Mouse (Mus musculus) embryo, embryonic 10 days (tissue): ENCODE data around the gene Slc22a23.
"Not testable (repeated sequence)": the region's sequence is repeated elsewhere in the genome, so short reads cannot be mapped to it uniquely, and the experiment has no call there.

Source experiments
- DNase-seq: peaks from one replicate; pipeline ENCODE4 v3.0.0-alpha.2; 2015; ENCODE audit warnings: low spot score

Gene Slc22a23

DNA sequence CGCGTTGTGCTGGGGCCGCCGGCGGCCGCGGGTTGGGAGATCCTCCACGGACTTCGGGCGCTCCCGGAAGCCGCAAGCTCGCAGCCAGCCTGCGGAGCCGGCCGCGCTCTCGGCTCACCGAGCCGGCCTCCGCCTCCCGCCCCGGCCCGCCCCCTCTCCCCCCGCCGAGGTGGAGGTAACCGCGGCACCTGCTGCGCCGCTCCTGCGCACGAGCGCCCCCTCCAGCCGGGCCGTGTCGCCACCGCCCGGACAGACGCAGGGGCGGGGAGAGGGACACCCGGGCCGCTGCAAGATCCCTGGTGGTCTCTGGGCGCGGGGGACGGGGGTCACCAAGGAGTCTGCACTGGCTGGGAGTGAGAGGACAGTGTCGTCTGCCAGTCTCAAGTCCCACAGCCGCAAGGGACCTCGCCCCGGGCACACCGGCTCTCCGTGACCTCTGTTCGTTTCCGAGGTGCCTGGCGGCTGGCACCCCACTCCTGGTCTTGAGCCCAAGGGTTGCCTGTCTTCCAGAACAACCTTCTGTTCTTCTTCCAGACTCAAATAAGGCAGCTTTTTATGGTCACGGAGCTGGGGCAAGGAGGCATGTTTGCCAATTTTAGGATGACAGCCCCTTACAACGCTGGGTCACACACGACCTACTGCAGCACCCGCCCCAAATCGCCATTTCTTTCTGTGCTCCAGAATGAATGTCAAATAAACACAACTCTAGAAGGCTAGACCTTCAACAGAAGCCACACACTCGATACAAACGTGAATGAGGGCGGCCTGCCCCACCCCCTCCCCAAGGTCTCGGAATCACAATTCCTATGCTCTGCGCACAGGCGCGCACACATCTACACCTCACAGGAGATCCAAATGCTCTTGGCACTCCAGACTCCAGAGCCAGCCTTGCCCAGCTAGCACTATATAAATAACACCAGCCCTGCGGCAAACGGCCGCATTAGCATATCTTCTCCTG is at the start of gene Slc22a23:
Slc22a23 (minus strand) TSS at position 55 of the 958 bp plus-strand sequence.
- peak; percentile 73 for DNase-seq

DNA sequence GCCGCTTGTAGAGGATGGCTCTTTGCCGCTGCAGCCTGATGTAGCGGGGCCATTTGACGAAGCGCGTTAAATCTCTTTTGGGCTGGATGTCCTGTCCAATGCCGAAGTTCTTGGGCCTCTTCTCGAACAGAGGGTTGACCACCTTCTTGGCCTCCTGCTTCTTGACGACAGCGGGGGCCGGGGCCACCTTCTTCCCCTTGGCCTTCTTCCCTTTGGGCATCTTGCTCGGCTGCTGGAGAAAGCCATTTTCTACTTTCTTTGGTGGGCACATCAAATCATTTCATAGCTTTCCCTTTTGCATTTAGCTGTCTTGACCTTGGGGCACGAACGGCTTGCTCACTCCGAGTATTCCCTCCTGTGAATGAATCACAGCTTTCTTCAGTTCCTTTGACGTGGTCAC is 49.3 kb upstream of the Slc22a23 start:
- not testable (repeated sequence) for DNase-seq

DNA sequence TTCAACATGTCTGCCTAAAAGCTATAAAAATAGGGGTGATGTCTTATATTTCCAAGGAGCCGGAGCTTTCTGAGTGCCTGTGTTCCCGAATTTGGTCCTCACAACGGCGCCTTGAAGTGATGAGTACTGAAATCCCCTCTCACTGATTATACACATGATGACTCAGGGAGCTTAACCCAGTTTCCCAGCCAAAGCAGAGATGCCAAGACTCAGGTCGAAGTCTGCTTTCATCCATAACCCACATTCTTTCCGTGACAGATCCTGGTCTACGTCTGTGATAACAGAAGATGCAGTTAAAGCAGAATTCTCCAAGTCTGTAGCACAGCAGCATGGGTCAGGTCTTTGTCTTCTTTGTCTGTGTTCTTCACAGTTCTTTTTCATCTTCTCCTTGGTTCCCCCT is 47.4 kb upstream of the Slc22a23 start:
- DNase-seq: no peak

DNA sequence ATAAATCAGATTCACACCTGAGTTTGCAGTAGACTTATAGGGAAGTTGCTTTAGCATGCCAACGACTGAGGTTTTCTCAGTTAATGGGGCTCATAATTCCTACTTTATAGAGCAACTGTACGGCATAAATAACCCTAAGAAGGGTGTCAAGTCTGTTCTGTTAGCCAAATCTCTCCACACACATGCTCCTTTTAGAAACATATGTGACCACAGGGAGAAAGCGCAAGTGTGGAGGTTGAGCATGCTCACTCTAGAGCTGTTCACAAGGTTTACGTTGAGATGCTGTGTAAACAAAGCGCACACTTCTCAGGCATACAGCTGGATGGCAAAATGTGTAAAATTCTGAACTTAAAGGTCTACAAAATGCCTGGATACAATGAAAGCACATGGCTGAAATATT is 43.2 kb upstream of the Slc22a23 start:
- no peak for DNase-seq

DNA sequence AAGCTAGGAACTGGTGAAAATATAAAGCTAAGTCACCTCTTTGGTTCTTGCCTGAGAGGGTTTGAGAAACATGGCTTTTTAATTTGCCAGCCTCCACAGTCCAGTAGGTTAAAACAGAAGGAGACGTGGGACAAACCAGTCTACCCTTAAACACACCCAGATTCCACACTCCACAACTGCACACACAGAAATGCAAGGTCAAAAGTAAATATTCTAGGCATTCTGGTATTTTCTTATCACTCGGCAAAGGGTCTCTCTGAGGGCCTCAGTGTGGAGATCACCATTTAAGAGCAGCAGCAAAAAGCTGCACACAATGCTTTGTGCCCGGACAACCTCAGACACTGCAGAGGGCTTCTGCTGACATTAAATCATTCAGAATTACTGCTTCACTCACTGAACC is 38.4 kb upstream of the Slc22a23 start:
- DNase-seq: no peak

DNA sequence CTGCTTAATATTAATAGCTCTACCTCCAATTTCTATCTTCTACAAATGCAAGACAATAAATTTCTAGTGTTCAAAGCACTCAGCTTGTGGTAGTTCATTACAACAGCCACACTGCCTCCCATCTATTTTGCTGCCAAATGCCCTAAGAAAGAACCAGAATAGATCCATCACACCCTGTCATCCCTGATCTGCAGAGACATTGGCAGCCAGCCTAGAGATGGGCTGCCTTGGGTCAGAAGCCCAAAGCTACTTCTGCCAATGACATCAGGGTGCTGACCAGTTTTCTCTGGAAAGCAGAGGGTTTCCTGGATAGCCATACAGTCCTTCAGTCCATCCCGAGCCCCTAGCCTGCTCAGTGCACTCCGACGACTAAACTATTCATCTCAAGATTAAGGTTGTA is 33.9 kb upstream of the Slc22a23 start:
- DNase-seq: no peak

DNA sequence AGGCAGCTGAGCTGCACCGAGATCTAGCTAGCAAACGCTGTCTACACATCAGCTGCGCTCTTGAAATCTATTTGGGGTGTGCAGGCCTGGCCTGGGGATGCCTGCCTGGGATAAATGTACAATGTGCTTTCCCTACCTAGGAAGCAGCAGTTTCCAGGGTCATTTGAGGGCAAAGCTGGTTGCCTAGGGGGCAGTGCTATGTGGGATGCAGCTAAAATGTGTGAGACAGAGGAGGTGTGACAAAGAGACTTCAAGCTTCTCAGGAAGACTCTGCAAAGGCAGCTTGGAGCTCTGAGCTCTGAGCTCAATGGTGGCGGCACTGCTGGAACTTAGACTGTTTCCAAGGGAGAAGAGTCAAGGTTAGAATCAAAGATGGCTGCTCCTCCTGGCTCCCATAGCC is 30.2 kb upstream of the Slc22a23 start:
- no peak for DNase-seq

DNA sequence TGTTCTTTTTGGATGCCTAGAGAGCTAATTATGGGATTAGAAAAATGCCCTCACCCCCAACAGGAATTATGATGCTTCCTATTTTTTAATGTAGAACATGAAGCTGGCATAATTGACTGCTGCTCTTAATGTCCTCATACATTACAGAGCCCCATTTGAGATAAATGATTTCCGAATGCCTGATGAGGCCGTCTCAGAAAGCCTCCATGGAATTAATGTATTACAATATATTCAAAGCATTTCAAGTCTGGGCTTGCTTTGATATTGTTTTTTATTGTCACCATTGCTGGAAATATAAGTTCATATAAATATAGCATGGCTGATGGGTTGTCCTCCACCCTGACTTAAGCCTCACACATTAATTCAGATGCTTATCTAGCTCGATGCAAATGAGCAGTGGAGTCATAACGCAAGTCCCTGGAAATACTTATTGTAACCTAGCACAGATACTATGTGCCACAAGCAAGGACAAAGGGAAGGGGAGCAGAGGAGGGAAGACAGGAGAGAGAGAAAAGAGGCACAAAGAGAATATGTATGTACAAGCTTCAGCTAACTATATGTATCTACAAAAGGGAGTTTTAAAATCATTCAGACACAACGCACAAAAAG is 28.0 kb upstream of the Slc22a23 start:
- DNase-seq: no peak

DNA sequence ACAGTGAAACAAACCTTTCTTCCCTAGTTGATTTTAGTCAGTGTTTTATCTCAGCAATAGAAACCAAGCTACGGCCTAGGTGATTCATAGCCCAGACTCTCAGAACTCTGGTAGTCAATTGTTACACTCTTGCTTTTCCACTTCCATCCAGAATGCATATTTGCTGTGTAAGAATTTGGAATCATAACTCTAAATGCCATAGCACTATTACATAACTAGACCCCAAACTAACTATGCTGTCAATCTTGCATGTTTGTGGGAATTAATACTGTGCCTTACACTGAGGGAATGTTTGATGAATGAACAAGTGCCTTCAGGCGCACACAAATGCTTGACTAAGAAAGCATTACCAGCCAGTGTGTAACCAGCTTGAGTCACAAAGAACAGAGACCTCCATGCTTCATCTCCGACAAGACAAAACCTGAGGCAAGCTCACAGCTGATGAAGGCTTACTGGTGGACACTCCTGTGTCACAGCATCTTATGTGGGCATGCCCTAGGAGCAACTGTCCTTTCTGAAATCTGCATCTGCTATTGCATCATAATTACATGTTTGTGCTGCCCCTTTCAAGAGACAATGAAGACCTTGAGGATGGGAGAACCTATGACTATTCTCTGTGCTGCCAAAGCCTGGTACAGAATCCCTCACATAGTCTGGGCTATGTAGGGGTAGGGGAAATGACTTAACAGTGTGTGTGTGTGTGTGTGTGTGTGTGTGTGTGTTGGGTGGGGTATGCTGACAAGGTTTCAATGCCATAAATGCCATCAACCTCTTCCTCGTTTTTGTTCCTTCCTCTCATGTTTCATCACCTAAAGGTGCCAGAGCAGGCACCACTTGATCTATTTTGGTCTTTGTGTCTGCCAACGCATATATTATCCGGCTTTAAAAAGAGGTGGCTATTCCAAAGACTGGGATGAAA is 27.2 kb upstream of the Slc22a23 start:
- no peak for DNase-seq

DNA sequence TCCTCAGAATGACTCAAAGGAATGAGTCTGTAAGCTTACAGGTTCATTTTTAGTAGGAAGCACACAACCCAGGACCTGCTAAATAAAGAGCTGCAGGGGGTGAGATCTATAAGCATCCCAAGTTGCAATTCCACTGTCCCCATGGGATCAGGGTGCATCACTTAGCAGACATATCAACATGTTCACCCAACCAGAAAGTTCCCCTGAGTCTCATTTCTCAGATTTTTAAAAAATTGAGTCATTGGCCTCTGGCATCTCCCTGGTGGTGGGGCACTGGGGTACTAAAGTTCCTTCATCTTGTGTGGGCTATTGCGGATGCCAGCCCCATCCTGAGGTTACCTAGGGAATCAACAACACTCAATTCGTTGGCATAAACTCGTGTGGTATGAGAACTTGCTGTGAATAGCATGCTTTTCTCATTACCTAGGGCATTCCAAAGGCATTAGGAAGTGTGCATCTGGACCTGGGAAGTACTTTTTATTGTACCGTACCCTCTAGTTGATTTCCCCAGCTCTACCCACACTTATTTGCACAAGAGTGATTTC is 25.4 kb upstream of the Slc22a23 start:
- no peak for DNase-seq

DNA sequence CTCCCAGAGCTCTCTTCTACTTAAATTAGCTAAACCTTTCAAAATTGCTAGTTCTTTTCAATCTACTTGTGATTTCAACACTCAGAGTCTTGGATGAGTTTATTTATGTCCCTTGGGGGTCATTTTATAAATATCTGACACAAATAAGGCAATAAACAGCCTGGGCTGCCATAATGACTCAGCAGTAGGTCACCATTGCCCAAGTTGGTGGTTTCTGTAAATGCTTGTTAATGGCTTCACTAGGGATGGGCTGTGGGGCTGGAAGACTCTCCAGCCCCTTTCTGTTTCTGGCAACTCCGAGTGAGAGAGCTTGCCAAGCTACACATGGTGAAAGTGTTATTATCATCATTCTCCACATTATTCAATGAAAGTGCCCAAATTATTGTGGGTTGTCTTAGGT is 20.2 kb upstream of the Slc22a23 start:
- DNase-seq: no peak

DNA sequence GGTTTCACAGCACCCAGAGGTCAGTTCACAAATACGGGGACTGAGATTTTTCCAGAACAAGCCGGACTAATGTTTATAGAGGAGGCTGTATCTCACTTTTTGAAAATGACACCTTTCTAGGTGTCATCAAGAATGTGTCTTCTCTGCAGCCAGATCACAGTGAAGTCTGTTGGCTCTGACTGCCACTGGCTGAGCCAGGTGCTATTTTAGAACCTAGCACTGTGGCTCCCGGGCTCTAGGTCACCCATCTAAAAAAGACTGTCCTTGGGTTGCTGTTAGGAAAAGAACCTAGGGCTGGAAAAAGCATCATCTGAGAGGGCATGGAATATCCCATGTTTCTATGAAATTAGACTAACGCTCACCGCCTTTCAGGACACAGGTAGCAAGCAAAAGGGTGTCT is 10.7 kb upstream of the Slc22a23 start:
- no peak for DNase-seq

DNA sequence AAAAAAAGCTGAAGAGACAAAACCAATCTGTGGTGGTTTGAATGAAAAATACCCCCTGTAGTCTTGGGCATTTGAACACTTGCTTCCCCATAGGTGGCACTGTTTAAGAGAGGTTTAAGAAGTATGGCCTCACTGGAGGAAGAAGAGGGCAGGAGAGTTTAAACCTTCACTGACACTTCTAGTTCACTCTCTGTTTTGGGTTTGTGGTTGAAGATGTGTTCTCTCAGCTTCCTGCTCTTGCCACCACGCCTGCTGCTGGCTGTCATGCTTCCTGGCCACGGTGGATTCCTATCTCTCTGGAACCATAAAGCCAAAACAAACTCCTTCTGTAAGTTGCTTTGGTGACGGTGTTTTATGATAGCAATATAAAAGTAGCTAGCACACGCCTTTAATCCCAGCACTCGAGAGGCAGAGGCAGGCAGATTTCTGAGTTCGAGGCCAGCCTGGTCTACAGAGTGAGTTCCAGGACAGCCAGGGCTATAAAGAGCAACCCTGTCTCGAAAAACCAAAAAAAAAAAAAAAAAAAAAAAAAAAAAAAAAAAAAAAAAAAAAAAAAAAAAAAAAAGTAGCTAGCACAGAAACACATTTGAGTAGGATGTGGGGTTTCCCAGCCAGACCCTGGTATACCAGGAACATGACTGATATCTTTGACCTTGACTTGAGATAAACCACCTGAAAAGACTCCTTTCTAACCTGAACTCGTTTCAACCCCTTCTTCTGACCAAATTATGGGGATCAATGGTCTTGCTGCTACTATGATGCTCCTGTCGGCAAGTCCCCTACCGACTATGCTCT is 10.0 kb upstream of the Slc22a23 start:
- no peak for DNase-seq

DNA sequence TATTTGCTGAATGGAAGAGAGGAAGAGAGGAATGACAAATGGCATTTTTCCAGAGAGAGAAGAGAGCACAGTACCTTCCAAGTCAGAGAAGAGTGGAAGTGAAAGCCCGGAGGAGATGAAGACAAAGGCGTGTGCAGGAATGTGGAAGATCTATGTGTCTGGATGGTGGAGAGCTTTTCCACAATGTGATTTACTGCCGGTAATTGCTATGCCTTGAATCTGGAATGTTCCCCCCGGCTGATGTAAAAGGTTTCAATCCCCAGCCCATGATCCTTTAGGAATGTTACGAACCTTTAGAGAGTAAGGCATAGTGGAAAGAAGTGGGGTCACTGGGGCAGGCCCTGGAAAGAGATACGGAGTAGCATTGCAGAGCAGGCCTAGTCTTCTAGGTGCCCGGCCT is 8.3 kb upstream of the Slc22a23 start:
- no peak for DNase-seq

DNA sequence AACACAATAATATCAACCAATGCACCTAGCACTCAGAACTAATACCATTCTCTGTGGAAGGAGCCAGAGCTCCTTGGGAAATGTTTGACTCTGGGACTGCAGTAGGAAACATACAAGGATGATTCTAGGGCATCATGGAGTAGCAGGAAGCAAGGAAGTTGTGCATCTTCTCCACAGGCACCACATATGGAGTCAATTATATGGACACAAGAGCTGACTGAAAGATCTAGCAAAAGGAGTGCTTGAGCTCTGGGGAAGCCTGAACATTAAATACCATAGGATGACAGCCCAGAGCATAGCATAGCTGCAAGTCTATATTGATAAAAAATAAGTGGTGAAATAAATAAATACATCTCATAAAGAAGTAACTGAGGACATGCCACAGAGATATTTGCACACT is 6.5 kb upstream of the Slc22a23 start:
- peak; percentile 57 for DNase-seq

DNA sequence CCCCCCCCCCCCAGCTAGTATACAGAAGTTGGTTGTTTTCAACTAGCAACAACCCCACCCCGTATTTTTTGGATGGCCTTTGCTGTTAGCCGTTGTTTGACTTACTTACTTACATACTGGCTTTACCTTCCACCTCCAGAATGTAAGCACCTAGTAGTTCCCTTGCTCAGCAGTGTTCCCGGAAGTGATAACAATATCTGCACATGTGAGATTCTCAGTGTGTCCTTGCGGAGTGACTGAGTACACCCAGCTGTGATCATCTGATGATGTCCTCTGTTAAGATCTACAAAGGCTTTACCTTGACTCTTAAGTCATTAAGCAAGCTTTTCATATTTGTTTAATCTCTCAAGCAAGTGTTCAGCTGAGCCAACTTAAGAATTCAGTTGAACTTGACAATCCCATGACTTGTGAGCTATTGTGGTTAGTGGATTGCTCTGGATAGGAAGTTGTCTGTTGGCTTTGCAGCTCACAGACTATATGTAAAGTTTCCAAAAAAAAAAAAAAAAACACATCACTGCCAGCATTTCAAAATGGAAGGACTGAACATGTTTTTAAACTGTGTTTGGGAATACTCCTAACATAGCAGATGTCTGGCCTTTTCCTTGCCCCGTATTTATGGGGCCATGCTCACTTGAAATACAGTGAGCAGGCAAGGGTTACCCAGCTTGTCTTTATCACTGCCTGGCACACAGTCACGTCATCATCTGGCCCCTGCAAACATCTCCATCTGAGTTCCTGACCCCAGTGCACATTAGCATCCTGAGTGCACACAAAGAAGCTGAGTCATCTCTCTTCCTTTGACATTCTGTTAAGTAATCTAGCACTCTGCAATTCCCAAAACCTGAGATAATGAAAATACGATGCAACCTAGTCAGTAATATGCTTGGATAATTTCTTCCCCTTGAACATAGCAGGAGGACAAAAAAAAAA is 3.2 kb upstream of the Slc22a23 start:
- peak; percentile 48 for DNase-seq

DNA sequence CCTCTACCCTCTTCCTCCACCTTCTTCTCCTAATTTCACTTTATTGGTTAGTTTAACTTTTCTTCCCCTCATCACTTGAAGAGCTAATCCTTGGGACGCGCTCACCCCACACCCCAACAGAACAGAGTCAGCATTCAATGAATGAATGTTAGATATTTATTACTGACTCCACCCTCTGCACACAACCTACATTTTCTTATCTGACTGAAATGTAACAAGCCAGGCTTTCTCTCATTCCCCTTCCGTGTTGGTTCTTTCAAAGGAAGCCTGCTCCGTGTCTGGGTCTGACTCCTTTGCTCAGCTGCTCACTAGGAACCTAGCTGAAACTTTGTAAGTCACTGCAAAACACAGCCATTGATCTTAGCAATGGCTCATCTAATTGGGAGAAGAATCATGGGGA is 1.8 kb upstream of the Slc22a23 start:
- no peak for DNase-seq

DNA sequence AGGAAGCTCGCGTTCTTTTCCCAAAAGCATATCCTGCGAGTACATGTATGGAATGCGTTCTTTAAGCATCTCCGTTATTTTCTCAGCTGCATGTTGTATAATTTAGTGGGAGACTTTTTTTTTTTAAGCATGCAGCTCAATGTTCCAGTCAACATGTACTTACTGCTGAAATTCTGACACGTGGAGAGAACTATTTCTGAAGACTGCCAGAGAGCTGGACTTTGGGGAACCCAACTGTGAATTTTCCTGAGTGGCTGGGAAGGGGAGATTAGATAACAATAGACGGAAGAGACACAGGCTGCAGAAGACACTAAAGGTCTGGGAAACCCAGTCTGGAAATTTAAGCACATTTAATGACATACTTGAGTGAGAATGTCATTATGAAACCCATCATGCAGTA is 1.3 kb upstream of the Slc22a23 start:
- DNase-seq: no peak

DNA sequence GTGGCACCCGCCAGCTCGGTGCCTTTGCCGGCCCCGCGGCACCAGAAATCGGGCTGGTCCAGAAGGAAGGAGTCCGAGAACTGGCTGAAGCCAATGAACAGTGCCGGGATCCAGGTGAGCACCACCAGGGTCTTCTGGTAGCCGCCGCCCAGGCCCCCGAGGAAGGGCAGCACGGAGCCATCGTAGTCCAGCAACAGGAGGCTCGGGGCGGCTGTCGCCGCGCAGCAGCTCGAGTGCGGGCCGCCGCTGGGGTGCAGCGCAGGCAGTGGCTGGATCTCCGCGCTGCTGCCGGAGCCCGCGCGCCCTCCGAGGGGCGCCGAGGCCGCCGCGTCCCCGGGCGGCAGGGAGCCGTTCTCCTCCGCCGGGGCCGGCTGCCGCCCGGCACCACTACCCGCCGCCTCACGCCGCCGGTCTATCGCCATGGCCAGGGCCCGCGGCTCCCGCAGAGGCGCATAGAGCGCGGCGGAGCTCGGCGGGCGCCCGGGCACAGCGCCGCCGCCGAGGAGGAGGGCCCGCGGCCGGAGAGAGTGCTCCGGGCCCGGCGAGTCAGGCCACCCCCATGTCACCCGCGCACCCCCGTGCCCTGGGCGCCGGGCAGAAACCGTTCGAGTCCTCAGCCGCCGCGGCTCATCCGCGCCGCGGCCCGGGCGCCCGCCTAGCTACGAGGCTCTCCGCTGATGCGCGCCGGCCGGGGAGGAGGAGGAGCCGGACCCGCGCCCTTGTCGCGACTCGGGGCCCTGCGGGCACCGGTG is 430 bp downstream of the Slc22a23 start:
- peak; percentile 28 for DNase-seq
